Mouse (Mus musculus) megakaryocyte, embryonic 14.5 days (primary cell): Measurements from ENCODE around the gene Pglyrp1. TPM values are rescaled to one million over a fixed set of nuclear protein-coding genes. Genes with fewer than 3 reads are reported as not detected.

Experiments
- H3K27me3 ChIP-seq: replicated peaks from 2 replicates; pipeline ENCODE3; 2012; ENCODE audit warnings: inconsistent platforms
- H3K36me3 ChIP-seq: replicated peaks from 2 replicates; pipeline ENCODE3; 2012; ENCODE audit warnings: low read length, inconsistent platforms, mixed read lengths
- H3K4me1 ChIP-seq: 2 replicates; pipeline ENCODE4 v1.6.1; 2012; ENCODE audit warnings: inconsistent platforms
- H3K4me3 ChIP-seq: replicated peaks from 2 replicates; pipeline ENCODE3; 2012; ENCODE audit warnings: moderate library complexity, mild to moderate bottlenecking, inconsistent platforms
- H3K9me3 ChIP-seq: 2 replicates; pipeline ENCODE4 v1.6.1; 2012; ENCODE audit warnings: inconsistent platforms
- FLI1 ChIP-seq: IDR thresholded peaks from 2 replicates; pipeline ENCODE4 v1.6.1; 2012; ENCODE audit warnings: low read length, inconsistent platforms, mixed read lengths
- GATA1 ChIP-seq: IDR thresholded peaks from 3 replicates; pipeline ENCODE4 v1.6.1; 2012; ENCODE audit warnings: mixed read lengths, low read length, inconsistent platforms, borderline replicate concordance
- polyA plus RNA-seq: library from polyadenylated mRNA; stranded (reverse); fragments of >175 nt; gene quantifications from 2 replicates; pipeline ENCODE4 v1.2.3, GENCODE M21; 2012; ENCODE audit warnings: low replicate concordance; ENCODE audit not compliant: insufficient read depth

Gene Pglyrp1
- polyA plus RNA-seq, 1 experiment: 14.1 TPM

GRCm38 (mm10) chr7:18925162-18925938 is 54.2 kb downstream of the Pglyrp1 start, which contains the start of gene Nova2:
TSS of gene Nova2 (plus strand) at chr7:18925888.
- TF ChIP-seq FLI1 (no peak), GATA1 (no peak)
- Histone ChIP-seq H3K4me1 (peaks cover 26% of the 10 kb centered on the region), H3K36me3 (no peaks in the 10 kb centered on the region), H3K27me3 (peaks cover 80% of the 10 kb centered on the region), H3K4me3 (peak within 1 kb of the TSS; percentile 79), H3K9me3 (no peaks in the 10 kb centered on the region)

- peaks cover 76% of the 10 kb centered on the region for H3K27me3 ChIP-seq
- no peaks in the 10 kb centered on the region for H3K9me3 ChIP-seq
- no peak for TF ChIP-seq GATA1
- TF ChIP-seq FLI1: no peak
- no peaks in the 10 kb centered on the region for H3K36me3 ChIP-seq
- peaks cover 21% of the 10 kb centered on the region for H3K4me1 ChIP-seq
- peak overlapping the region; percentile 23 for H3K4me3 ChIP-seq
These were observed 55.1 kb downstream of the Pglyrp1 start for GRCm38 (mm10) chr7:18926041-18926790.

GRCm38 (mm10) chr7:18926911-18927310 is 55.8 kb downstream of the Pglyrp1 start:
- Histone ChIP-seq H3K36me3 (no peaks in the 10 kb centered on the region), H3K9me3 (no peaks in the 10 kb centered on the region), H3K27me3 (peaks cover 74% of the 10 kb centered on the region), H3K4me1 (peaks cover 18% of the 10 kb centered on the region), H3K4me3 (no peak overlapping the region)
- no peak for TF ChIP-seq FLI1
- no peak for TF ChIP-seq GATA1

GRCm38 (mm10) chr7:18927759-18928158 is 56.6 kb downstream of the Pglyrp1 start:
- Histone ChIP-seq H3K4me3 (no peak overlapping the region), H3K4me1 (peaks cover 18% of the 10 kb centered on the region), H3K9me3 (no peaks in the 10 kb centered on the region), H3K27me3 (peaks cover 67% of the 10 kb centered on the region), H3K36me3 (no peaks in the 10 kb centered on the region)
- no peak for TF ChIP-seq FLI1
- no peak for TF ChIP-seq GATA1

Other genes with a start within 250 kb of the Pglyrp1 start
- not detected in 2 replicates for gene Psg21, start 214.6 kb upstream of the Pglyrp1 start, polyA plus RNA-seq
- gene Psg20, start 185.1 kb upstream of the Pglyrp1 start, polyA plus RNA-seq: not detected in 2 replicates
- 1.0 TPM in 1 of 2 replicates, not detected in the other for gene Psg22, start 153.2 kb upstream of the Pglyrp1 start, polyA plus RNA-seq
- gene Psg19, start 72.8 kb upstream of the Pglyrp1 start, polyA plus RNA-seq: not detected in 2 replicates
- not detected in 2 replicates for gene Psg17, start 49.7 kb upstream of the Pglyrp1 start, polyA plus RNA-seq
- gene Mill2, start 31.4 kb upstream of the Pglyrp1 start, polyA plus RNA-seq: 0.79 TPM in 1 of 2 replicates, not detected in the other
- 55.0 and 80.2 TPM in 2 replicates for gene Ccdc61, start 39.1 kb downstream of the Pglyrp1 start, polyA plus RNA-seq
- 0.02 and 0.64 TPM in 2 replicates for gene Nova2, start 54.6 kb downstream of the Pglyrp1 start, polyA plus RNA-seq
- gene Nanos2, start 116.1 kb downstream of the Pglyrp1 start, polyA plus RNA-seq: not detected in 2 replicates
- 2.5 and 6.7 TPM in 2 replicates for gene Mypop, start 119.9 kb downstream of the Pglyrp1 start, polyA plus RNA-seq
- 53.2 and 120 TPM in 2 replicates for gene Irf2bp1, start 132.7 kb downstream of the Pglyrp1 start, polyA plus RNA-seq
- not detected in 2 replicates for gene Foxa3, start 152.2 kb downstream of the Pglyrp1 start, polyA plus RNA-seq
- gene Sympk, start 153.0 kb downstream of the Pglyrp1 start, polyA plus RNA-seq: 176 and 205 TPM in 2 replicates
- not detected in 2 replicates for gene Rsph6a, start 183.4 kb downstream of the Pglyrp1 start, polyA plus RNA-seq
- 13.4 and 30.3 TPM in 2 replicates for gene Dmwd, start 204.9 kb downstream of the Pglyrp1 start, polyA plus RNA-seq
- gene Dmpk, start 212.5 kb downstream of the Pglyrp1 start, polyA plus RNA-seq: 7.7 and 25.2 TPM in 2 replicates
- 11.5 and 23.2 TPM in 2 replicates for gene Six5, start 223.3 kb downstream of the Pglyrp1 start, polyA plus RNA-seq
- gene Gm4969, start 247.0 kb downstream of the Pglyrp1 start, polyA plus RNA-seq: not detected in 2 replicates
- 28.9 and 35.0 TPM in 2 replicates for gene Fbxo46, start 248.5 kb downstream of the Pglyrp1 start, polyA plus RNA-seq